Mouse (Mus musculus): Measurements from ENCODE around the gene Cish. TPM values are rescaled to one million over a fixed set of nuclear protein-coding genes. Genes with fewer than 3 reads are reported as not detected.

Gene Cish
- polyA plus RNA-seq, 1 experiment = not detected

DNA sequence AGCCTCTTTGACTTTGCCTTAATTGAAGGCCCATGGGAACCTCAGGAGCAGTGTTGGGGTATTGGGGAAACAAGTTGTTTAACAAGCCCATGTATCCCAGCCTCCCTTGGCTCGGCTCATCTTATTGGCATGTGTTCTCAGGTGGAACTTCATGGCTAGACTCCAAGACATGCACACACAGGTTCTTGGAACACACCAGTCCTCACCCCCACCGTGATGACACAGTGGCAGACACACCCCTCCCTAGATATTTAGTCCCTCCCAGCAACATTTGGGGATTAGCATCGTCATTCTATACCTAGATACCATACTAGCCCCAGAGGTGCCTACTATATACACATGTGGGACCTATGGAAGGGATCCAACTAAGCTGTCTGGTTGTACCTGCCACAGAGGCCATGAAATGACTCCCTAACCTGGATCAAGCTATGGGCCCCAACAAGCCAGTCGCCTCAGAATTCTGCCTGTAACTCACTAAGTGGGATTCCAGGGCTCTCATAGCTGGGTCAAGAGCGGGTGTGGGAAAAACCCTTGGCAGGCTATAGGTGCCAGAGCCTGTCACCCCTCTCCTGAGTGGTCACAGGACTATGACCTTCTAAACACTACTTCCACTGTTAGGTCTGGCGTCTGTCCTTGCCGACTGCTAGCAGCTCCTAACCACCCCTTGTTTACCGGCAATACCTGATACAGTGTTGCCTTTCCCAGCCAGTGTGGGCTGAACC lies 2.4 kb downstream of the Cish start:
- Histone ChIP-seq H3K4me1 (ENCODE audit: control insufficient read depth, insufficient read depth, low read length) (peaks cover 25% of the 10 kb centered on the region), H3K4me3 (ENCODE audit: insufficient read depth, low read depth, low read length) (peak overlapping the region; percentile 72; the same call in 1 of the 2 replicates), H3K27ac (ENCODE audit: insufficient read depth, low read depth, low read length) (no peak overlapping the region)
- TF ChIP-seq CTCF (IDR thresholded peaks at IDR 0.05; ENCODE audit: insufficient read depth, low read depth, low read length) (no peak), POLR2A (IDR thresholded peaks at IDR 0.05; ENCODE audit: insufficient read depth, low read depth, low read length) (no peak)
- 82% methylated on average over 8 of the region's 8 CpGs for WGBS

DNA sequence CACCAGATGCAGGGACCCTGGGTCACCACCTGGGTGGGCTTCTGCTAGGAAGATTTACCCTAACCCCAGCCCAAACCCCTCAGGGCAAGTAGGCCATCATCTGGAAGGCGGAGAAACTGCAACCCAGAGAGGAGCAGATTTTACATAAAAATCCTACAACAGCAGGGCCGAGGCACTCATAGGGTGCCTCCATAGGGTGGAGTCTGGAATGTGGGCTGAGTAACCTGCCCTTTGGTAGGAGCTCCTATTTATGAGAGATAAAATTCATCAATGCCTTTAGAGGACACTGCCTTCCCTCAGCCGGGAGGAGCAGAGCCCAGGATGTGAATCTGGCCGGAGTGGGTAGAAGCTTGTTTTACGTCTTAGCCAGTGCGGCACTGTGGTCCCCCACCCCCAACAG lies 3.0 kb downstream of the Cish start:
- peaks cover 29% of the 10 kb centered on the region for H3K4me1 ChIP-seq (ENCODE audit: control insufficient read depth, insufficient read depth, low read length)
- no peak overlapping the region for H3K27ac ChIP-seq (ENCODE audit: insufficient read depth, low read depth, low read length)
- TF ChIP-seq POLR2A (IDR thresholded peaks at IDR 0.05; ENCODE audit: insufficient read depth, low read depth, low read length) = no peak
- TF ChIP-seq CTCF (IDR thresholded peaks at IDR 0.05; ENCODE audit: insufficient read depth, low read depth, low read length) = no peak
- WGBS = 90% methylated on average over 6 of the region's 6 CpGs
- H3K4me3 ChIP-seq (ENCODE audit: insufficient read depth, low read depth, low read length) = no peak overlapping the region

DNA sequence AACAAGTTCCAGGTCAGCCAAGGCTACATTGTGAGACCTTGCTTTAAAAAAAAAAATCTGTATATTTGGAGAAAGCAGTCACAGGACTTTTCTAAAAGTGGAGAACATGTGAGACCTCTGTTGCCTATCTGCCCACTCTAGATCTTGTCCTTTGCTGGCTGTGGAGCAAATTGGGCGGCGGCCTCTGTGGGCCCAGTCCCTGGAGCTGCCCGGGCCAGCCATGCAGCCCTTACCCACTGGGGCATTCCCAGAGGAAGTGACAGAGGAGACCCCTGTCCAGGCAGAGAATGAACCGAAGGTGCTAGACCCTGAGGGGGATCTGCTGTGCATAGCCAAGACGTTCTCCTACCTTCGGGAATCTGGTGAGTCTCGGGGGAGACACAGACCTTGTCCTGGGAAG lies 4.0 kb downstream of the Cish start:
- peaks cover 29% of the 10 kb centered on the region for H3K4me1 ChIP-seq (ENCODE audit: control insufficient read depth, insufficient read depth, low read length)
- TF ChIP-seq POLR2A (IDR thresholded peaks at IDR 0.05; ENCODE audit: insufficient read depth, low read depth, low read length) (no peak), CTCF (IDR thresholded peaks at IDR 0.05; ENCODE audit: insufficient read depth, low read depth, low read length) (no peak)
- WGBS = 95% methylated on average over 7 of the region's 7 CpGs
- no peak overlapping the region for H3K4me3 ChIP-seq (ENCODE audit: insufficient read depth, low read depth, low read length)
- H3K27ac ChIP-seq (ENCODE audit: insufficient read depth, low read depth, low read length) = no peak overlapping the region

DNA sequence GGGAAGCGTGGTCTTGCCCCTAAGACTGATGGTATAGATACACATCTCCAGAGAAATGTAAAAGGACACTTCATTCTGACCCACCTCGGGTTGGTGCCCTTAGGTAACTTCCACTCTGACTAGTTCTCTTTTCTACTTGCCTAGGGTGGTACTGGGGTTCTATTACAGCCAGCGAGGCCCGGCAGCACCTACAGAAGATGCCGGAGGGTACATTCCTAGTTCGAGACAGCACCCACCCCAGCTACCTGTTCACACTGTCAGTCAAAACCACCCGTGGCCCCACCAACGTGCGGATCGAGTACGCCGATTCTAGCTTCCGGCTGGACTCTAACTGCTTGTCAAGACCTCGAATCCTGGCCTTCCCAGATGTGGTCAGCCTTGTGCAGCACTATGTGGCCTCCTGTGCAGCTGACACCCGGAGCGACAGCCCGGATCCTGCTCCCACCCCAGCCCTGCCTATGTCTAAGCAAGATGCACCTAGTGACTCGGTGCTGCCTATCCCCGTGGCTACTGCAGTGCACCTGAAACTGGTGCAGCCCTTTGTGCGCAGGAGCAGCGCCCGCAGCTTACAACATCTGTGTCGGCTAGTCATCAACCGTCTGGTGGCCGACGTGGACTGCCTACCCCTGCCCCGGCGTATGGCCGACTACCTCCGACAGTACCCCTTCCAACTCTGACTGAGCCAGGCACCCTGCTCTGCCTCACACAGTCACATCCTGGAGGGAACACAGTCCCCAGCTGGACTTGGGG lies 4.6 kb downstream of the Cish start:
- Histone ChIP-seq H3K27ac (ENCODE audit: insufficient read depth, low read depth, low read length) (no peak overlapping the region), H3K4me3 (ENCODE audit: insufficient read depth, low read depth, low read length) (no peak overlapping the region), H3K4me1 (ENCODE audit: control insufficient read depth, insufficient read depth, low read length) (peaks cover 29% of the 10 kb centered on the region)
- no peak for TF ChIP-seq POLR2A (IDR thresholded peaks at IDR 0.05; ENCODE audit: insufficient read depth, low read depth, low read length)
- 94% methylated on average over 30 of the region's 30 CpGs for WGBS

DNA sequence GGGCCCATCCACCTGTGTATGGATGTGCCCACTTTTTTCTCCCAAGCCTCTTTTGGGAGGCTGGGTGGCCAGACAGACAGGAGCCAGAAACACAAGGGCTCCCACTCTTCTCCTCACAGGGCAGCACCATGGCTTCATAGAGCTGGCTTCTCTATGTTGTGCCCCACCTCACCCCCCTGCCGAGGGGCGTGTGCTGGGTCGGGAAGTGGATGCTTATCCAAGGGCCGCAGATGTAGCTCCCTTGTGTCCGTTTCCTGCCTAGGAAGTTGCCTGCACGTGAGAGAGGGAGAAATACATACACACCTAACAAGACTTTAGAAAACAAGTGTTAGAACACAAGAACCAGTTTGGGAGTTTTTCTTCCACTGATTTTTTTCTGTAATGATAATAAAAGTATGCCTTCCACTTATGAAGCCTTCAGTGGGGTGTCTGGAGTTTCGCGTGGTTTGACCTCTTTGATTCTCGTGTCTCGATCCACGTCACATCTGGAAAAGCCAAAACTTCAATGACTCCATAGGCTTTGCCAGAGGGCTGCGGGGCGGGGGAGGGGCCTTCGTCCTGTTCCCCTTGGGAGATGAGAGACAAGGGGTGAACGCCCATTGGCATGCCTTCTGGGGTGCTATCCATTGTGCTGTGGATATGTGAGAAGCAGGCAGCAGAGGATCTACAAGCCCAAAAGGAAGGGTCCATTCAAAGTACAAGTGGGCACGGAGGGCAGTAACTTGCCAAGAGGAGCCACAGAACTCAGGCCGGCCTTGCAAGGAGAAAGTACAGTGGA lies 5.9 kb downstream of the Cish start:
- H3K4me3 ChIP-seq (ENCODE audit: insufficient read depth, low read depth, low read length) = no peak overlapping the region
- H3K4me1 ChIP-seq (ENCODE audit: control insufficient read depth, insufficient read depth, low read length) = peaks cover 29% of the 10 kb centered on the region
- 86% methylated on average over 17 of the region's 17 CpGs for WGBS
- no peak for TF ChIP-seq POLR2A (IDR thresholded peaks at IDR 0.05; ENCODE audit: insufficient read depth, low read depth, low read length)
- TF ChIP-seq CTCF (IDR thresholded peaks at IDR 0.05; ENCODE audit: insufficient read depth, low read depth, low read length) = no peak
- no peak overlapping the region for H3K27ac ChIP-seq (ENCODE audit: insufficient read depth, low read depth, low read length)

DNA sequence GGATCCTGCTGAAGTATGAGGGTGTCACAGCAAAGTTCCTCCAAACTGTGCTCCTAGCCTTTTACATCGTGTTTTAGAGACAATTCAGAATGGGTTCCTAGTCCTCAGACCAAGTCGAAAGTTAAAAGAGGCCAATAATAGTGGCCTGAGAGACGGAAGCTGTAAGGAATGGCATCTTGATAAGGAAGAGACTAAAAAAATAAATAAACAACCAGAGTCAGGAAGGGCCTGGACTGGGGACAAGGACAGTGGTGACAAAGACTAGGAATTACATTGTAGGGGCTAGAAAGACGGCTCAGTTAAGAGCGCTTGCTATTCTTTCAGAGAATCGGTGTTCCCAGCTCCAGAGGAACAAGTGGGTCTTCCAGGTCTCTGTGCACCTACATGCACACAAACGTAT lies 6.8 kb downstream of the Cish start:
- no peak for TF ChIP-seq POLR2A (IDR thresholded peaks at IDR 0.05; ENCODE audit: insufficient read depth, low read depth, low read length)
- no peak for TF ChIP-seq CTCF (IDR thresholded peaks at IDR 0.05; ENCODE audit: insufficient read depth, low read depth, low read length)
- Histone ChIP-seq H3K4me3 (ENCODE audit: insufficient read depth, low read depth, low read length) (no peak overlapping the region), H3K27ac (ENCODE audit: insufficient read depth, low read depth, low read length) (no peak overlapping the region), H3K4me1 (ENCODE audit: control insufficient read depth, insufficient read depth, low read length) (peaks cover 37% of the 10 kb centered on the region)
- WGBS = 88% methylated on average over 7 of the region's 7 CpGs

DNA sequence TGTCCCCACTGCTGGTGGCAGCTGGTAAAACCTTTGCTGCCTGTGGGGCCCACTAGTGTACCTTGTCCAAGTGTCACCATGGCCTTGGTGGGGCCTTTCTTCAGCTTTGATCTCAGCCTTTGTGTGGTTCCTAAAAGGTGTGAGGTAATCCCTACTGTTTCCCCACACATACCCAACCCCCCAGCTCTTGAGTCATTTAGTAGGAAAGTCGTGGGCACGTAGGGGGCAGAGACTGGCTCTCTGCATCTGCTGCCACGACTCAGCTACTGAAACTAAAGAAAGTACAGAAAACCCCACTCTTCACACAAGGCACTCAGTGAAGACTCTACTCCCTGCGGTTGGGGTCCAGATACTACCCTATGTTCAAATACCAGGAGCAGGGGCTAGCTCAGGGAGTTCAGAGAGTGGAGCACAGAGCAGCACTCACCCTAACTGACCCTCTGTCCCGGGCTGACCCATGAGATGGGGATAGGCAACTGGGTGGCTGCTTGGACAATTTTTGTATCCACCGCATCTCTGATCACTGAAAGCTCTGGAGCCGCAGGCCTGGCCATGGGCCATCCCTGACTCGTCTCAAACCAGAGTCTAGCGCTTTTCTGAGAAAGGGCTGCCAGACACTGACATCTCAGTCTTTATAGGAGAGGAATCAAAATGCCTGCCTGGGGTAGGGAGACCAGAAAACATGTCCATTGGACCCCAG lies 7.4 kb downstream of the Cish start:
- Histone ChIP-seq H3K4me3 (ENCODE audit: insufficient read depth, low read depth, low read length) (no peak overlapping the region), H3K27ac (ENCODE audit: insufficient read depth, low read depth, low read length) (no peak overlapping the region), H3K4me1 (ENCODE audit: control insufficient read depth, insufficient read depth, low read length) (peaks cover 37% of the 10 kb centered on the region)
- WGBS = 58% methylated on average over 9 of the region's 9 CpGs
- no peak for TF ChIP-seq CTCF (IDR thresholded peaks at IDR 0.05; ENCODE audit: insufficient read depth, low read depth, low read length)
- no peak for TF ChIP-seq POLR2A (IDR thresholded peaks at IDR 0.05; ENCODE audit: insufficient read depth, low read depth, low read length)

DNA sequence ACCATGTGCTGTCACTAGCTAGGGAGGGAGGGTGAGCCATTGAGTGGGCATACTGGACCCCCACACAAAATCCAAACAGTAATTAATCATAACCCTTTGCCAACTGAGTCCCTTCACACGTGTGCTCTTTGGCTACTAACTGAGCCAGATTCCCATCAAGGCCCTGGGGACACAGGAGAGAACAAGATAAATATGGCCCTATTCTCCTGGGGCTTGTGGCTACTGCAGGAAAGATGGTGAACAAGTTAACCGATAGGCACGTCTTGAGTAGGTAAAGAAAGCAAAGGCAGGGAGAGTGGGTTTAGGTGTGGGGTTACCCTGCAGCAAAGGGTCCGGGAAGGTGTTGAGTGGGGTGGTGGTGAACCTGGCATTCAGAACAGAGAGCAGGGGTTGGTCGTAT lies 8.1 kb downstream of the Cish start:
- H3K4me1 ChIP-seq (ENCODE audit: control insufficient read depth, insufficient read depth, low read length) = peaks cover 40% of the 10 kb centered on the region
- no peak overlapping the region for H3K27ac ChIP-seq (ENCODE audit: insufficient read depth, low read depth, low read length)
- H3K4me3 ChIP-seq (ENCODE audit: insufficient read depth, low read depth, low read length) = no peak overlapping the region
- TF ChIP-seq POLR2A (IDR thresholded peaks at IDR 0.05; ENCODE audit: insufficient read depth, low read depth, low read length) (no peak), CTCF (IDR thresholded peaks at IDR 0.05; ENCODE audit: insufficient read depth, low read depth, low read length) (no peak)
- WGBS = 88% methylated on average over 5 of the region's 5 CpGs
